Mouse (Mus musculus) CD4-positive, CD25-positive, alpha-beta regulatory T cell, adult 2 months (primary cell): Measurements from ENCODE around the gene Hist1h3f.
A peak's percentile ranks its signal among the peaks of the same experiment; 100 is the strongest.

Source experiments
- DNase-seq: peaks from one replicate; pipeline ENCODE4 v3.0.0-alpha.2; 2012; ENCODE audit warnings: low read depth, low spot score

Hist1h3f gene

DNA sequence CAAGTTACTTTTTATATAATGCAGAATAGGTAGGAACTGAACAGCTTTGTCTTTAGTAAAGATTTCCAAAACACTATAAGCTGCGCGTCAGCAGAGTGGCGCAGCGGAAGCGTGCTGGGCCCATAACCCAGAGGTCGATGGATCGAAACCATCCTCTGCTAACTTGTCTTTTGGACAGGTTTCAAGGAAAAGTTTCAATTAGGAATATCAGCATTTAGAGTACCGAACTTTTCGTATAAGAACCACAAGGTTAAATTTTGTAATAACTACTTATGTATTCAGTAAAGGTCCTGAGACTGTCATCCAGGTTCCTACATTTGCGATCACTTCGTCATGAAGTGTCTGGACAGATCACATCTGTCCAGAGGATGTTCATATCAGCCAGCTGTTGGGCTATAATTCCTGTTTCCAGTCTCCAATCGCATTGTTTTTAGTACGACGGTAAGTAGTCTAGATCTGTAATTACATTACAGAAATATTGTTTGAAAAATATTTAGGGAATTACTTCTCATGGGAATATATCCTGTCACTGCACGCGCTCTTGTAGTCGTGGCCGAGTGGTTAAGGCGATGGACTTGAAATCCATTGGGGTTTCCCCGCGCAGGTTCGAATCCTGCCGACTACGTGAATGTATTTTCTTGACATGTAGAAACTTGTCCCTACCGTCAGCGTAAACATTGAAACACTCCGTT is 26.1 kb upstream of the Hist1h3f start:
- DNase-seq = peak; percentile 85

DNA sequence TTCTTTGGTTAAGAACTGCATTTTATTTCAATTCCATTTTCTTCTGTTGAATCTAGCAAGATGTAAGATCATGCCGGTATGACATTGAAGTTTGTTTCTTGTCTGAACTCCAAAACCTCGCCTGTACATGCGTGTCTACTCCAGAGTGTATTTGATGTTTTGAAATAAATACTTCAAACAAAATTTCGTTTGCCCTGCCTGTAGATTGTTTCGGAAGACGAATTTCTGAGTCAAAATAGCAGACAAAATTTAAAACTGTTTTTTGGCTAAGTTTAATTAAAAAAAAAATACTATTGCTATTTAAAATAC is 25.6 kb upstream of the Hist1h3f start:
- DNase-seq = no peak

DNA sequence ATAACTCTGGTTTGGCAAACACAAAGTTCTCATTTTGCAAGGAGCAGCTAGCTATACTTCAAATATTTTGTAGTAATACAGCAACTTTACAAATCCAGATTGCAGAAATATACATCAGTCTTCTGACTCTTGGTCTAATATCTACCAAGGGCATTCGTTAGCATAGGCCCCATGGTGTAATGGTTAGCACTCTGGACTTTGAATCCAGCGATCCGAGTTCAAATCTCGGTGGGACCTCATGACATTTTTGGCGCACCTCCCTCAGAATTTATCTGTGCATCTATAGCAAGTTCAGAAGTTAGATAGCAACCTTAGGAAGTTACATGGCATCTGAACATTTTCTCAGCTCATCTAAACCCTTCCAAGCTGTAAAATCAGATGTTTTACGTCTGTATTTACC is 25.0 kb upstream of the Hist1h3f start:
- DNase-seq = peak; percentile 86

DNA sequence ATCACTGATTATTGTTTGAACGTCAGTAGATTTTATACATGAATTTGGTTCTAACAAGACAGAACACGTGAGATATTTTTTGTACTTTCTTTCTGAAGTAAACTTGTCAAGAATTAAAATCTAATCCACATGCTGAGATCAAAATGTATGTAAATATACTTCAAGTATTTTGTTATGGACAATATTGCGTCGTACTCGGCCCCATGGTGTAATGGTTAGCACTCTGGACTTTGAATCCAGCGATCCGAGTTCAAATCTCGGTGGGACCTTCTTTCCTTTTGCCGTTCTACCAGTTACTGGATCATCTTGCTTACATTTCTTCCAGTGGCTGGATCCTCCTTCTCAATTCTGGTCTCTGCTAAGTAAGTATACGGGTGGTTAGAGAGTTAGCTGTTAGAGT is 24.4 kb upstream of the Hist1h3f start:
- DNase-seq = peak; percentile 83

DNA sequence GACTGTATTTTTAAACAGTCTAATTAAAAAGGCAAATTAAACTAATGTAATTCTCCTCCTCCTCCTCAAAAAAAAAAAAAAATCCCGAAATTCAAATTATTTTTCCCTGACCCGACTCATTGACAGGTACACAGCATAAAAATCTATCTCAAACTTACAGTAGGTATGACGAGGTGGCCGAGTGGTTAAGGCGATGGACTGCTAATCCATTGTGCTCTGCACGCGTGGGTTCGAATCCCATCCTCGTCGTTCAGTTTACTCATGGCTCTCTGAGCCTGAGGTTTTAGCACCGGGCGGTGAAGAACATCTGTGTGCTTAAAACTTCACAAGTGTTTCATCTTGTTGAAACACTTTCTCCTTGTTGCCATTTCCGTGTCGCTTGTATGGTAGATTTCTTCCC is 22.1 kb upstream of the Hist1h3f start:
- peak; percentile 83 for DNase-seq

DNA sequence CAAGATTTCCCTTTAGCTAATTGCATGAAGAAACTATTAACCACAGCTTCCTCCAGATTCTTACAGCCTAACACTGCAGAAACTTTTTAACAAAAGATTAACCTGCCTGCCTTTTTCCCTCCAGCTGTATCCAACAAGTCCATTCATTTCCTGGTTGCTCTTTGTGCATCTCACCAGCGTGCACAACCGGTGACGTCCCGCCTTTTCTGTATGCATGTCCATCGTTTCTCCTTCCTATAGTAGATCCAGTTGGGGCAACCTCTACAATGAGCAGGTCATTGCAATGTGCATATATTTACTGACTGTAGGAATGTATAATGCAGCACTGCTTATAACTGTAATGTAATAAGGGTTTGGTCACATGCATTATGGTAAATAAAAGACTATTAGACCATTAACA is 19.9 kb upstream of the Hist1h3f start:
- no peak for DNase-seq

DNA sequence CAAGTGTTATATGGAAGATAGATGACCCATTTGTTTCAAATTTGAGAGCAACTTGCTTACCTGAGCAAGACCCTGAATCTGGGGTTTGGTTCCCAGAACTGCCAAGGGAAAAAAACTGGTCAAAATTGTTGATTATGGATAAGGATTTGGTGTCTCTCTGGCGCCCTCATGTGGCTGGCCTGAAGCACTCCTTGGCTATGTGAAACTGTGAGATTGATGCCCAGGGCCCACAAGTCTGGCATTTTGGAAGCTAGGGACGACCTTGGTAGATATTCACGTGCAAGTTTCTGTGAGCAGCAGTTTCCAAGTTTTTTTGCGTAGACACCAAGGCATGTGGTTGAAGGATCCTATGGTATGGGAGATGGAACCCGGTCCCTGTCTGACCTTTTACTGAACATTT is 19.2 kb upstream of the Hist1h3f start:
- DNase-seq = peak; percentile 90

DNA sequence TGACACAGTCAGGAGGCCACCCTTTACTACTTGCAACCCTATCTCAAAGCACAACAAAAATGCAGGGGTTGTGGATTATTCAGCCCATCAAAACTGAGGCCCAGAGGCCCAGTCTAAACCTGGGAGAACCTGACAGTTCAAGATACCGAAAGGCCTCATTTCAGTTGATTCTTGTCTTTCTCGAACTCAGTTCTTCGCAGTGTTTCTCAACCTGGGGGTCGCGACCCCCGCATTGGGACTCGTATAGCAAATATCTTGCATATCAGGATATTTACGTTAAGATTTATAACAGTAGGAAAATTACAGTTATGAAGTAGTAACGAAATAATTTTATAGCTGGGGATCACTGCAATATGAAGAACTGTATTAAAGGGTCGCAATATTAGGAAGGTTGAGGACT is 18.0 kb upstream of the Hist1h3f start:
- DNase-seq = no peak

DNA sequence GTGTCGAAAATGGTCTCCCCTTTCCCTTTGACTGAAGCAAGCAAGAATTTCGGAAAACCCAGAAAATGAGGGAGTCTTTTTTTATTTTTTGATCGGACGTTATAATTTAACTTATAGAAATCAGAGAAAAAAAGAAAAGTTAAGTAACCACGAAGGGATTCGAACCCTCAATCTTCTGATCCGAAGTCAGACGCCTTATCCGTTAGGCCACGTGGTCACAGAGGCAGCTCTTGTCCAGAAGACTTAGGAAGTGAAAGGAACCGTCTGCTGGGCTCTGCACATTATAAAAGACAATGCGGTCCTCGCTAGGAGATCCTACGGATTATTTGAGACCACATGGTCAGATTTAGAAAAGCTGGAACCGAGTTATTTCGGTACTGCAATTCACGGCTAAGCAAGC is 17.5 kb upstream of the Hist1h3f start:
- DNase-seq = peak; percentile 94

DNA sequence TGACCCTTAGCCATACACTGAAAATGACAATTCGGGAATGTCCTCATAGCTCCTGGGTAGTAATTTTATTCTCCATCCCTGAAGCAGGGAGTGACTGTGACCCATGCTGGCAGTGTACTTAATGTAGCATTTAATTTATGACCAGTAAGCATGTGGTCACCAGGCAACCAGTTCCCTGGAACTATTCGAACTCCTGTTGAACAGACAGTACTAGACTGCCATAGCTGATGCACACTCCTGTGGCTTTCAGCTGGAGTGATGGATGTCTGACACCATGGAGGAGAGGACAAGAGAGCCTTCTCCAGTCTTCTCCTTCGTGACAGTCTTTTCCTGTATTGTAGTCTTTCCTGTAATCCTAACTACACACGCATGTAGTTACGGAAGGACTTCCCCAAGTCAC is 14.8 kb upstream of the Hist1h3f start:
- no peak for DNase-seq

DNA sequence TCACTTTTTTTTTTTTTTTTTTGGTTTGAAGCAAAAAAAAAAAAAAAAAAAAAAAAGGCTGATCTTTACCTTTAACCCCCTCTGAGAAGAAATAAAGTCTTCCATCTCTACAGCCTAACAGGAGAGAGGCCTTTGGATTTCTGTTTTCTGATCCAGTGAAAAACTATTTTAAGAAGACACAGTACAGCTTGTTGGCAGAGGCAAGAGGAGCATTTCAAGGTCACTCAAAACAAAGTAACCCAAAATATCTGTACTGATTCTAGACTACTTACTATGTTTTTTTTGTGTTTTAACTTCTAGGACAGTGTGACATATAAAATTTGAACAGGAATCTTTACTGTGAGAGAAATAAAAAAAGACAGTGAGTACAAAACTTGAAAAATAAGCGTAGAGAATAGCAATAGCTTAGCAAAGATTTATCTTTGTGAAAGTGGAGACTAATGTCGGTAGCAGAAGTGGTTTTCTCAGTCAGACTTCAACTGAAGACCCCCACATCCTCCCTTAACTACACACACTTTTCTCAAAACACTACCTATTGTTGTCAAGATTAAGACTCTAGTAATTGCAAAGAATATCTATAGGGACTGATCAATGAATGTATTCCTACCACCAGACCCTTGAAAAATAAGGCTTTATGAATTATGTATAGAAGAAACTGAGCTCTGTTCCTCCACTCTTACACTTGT is 14.2 kb upstream of the Hist1h3f start:
- no peak for DNase-seq

DNA sequence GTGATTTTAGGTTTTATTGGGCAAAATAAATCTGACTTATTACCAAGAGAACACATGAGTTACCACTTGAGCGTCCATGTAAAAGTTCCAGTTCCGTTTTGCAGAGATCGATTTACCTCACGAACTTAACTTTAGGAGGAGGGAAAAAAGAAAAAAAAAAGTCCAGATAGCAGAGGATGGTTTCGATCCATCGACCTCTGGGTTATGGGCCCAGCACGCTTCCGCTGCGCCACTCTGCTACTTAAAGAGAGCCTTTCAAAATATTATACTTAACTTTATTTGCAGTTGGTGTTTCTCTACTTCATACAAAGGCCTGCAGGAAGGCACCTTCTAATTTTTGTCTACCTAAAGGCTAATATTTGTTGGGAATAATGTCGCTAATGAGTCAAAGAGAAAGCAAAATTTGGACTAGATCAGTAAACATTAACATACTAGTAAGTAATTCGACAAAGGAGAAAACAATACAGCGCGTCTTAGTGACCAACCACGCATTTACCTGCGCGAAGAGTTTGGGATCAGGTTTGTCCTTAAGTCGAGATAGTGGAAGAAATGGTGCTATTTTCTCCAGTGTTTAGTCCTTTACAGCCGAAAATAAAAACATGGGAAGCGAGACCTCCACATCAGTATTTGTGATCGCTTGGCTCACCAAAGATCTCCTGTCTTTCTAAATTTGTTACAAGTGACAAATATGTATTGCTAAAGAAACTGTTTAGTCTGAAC is 13.5 kb upstream of the Hist1h3f start:
- peak; percentile 83 for DNase-seq

DNA sequence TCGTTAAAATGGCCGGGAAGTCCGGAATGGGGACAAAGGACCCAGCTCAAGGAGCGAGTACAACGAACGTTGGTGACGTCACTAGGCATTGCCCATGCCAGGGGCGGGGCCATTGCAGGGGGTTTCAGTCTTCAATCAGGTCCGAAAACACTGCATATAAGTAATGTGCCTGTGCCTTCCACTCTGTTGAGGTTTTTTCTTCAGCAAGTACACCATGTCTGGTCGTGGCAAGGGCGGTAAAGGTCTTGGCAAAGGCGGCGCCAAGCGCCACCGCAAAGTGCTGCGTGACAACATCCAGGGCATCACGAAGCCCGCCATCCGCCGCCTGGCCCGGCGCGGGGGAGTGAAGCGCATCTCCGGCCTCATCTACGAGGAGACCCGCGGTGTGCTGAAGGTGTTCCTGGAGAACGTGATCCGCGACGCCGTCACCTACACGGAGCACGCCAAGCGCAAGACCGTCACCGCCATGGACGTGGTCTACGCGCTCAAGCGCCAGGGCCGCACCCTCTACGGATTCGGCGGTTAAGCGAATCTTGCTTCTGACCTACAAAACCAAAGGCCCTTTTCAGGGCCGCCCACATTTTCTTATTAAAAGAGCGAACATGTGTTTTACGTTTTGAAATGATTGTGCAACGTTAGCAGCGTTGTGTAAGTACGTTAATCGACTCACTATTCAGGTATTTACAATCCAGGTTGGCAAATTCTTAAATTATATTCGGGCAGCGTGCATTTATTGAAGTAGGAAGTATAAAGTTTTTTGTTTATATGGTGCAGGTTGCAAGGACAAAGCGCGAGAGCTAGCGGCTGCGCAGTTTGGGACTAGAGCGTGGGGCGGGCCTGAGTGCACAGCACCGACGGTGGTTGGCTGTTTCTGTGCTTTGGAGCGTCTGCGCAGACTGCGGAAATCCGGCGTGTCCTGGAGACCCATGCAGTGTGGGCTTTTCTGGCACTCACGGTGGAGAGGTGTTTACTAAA is 12.7 kb upstream of the Hist1h3f start, which contains the start of gene Hist1h4h:
TSS of gene Hist1h4h (plus strand) at position 150 of the 975 bp plus-strand sequence.
- peak; percentile 96 for DNase-seq

DNA sequence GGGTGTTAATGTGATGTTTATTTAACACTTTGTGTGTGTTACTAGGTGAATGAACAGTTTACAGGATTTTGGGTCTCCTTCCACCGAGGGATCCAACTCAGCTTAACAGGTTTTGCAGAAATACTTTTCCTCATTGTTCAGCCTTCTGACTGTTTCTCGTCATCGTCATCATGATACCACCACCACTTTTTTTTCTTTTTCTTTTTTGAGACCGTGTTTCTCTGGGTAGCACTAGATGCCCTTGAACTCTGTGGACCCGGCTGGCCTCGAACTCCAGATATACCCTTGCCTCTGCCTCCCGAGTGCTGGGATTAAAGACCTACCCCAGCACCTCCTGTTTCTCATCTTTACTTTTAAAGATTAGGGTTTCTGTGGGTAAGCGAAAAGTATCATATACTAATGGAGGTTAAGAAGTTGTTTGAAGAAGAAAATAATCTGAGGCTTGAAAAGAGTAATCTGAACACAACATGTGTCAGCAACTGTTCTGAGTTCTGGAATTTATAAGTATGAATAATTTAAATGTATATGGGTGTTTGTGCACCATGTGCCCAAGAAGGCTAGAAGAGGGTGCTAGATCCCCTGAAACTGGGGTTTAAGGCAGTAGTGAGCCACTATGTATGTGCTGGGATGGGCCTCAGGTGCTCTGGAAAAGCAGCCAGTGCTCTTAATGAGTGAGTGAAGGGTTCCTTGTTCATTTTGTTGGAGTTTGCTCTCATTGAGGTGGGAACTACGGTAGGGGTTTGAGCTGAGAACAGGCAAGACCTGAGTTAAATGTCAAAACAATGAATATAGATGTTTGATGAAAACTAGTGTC is 11.4 kb upstream of the Hist1h3f start:
- DNase-seq = no peak

DNA sequence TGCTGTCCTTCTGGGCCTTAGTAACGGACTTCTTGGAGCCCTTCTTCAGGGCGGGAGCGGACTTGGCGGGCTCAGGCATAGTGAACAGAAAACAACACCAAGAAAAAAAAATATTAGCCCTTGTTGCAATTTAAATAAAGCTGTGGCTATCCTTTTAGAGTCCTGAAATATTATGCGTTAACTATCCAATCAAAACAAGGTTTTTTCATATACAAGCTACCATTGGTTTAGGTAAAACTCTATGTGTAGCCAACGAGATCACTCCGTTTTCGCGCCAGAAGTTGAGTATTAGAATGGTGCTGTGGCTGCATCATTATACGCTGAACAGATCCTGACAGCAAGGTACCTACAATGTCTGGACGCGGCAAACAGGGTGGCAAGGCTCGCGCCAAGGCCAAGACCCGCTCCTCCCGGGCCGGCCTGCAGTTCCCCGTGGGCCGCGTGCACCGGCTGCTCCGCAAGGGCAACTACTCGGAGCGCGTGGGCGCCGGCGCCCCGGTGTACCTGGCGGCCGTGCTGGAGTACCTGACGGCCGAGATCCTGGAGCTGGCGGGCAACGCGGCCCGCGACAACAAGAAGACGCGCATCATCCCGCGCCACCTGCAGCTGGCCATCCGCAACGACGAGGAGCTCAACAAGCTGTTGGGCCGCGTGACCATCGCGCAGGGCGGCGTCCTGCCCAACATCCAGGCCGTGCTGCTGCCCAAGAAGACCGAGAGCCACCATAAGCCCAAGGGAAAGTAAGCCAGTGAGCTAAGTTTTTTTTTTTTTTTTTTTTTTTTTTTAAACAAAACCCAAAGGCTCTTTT is 10.1 kb upstream of the Hist1h3f start, which contains the start of gene Hist1h2af:
TSS of gene Hist1h2af (plus strand) at position 347 of the 808 bp plus-strand sequence.
- peak; percentile 81 for DNase-seq

DNA sequence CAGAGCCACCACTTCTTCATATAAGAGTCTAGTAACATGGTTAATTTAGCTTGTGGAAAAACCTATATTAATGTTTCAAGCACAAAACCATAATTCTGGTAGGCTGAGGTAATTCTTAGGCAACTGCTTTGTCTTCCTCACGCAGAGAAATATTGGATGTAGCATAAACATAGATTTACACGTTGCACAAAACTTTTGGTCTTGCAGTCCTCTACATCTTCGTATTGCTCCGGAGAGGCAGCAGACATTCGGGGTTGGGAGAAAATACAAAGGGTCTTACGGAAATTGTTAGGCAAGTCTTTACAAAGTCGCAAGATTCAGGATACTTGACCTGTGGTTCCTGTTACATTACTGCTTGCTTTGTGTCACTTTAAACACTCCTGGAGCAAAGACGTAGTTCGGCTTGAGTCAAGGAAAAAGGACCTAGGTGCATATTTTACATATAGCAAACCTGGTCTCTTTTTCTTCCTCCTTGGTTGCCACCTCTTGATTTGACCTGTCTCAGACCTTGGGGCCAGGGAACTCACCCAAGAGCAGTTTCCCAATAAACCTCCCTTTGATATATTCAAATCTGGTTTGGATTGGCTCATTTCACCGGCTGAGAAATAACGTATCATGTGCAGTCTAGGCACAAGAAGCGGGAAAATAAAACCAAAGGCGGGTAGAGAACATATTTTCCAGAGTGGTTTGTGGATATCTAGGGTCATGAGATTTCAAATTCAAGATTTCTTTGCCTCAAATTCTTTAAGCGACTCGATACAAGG is 9.3 kb upstream of the Hist1h3f start:
- DNase-seq = no peak

DNA sequence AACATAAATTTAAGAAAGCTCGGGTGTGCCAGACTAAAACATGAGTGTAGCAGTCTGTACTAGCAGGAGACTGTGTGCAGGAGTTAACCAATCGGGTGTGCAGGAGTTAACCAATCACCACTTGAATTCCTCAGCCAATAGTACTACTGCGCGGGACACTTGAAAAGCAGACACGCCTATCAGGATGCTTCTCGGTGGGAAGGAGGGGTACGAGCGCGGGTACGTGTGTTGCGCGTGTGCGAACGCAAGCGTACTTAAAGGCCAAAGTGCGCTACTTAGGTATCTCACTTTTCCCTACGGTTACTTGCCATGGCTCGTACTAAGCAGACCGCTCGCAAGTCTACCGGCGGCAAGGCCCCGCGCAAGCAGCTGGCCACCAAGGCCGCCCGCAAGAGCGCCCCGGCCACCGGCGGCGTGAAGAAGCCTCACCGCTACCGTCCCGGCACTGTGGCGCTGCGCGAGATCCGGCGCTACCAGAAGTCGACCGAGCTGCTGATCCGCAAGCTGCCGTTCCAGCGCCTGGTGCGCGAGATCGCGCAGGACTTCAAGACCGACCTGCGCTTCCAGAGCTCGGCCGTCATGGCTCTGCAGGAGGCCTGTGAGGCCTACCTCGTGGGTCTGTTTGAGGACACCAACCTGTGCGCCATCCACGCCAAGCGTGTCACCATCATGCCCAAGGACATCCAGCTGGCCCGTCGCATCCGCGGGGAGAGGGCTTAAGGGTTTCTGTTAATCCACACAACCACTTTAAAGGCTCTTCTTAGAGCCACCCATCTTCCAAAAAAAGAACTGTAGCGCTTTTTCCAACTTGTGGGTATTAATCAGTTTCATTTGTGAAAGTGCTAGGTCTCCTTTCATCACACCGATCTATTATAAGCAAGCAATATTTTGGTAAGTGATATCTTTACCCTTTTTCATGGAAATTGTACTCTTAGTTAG is 8.4 kb upstream of the Hist1h3f start, which contains the start of gene Hist1h3g:
TSS of gene Hist1h3g (plus strand) at position 286 of the 939 bp plus-strand sequence.
- peak; percentile 92 for DNase-seq
